Mouse (Mus musculus) thymus, adult 2 months (tissue): ENCODE results near the gene Rcan2.

Source experiments
- CTCF ChIP-seq: fragments of 200-500 bp; IDR thresholded peaks from 2 replicates; pipeline ENCODE4 v1.5.1; 2012; ENCODE audit warnings: mild to moderate bottlenecking, control low read depth, low read length, moderate library complexity, borderline replicate concordance; ENCODE audit not compliant: control insufficient read depth, poor library complexity, insufficient read depth; ENCODE audit errors: extremely low read depth
- POLR2A ChIP-seq: fragments of 200-500 bp; IDR thresholded peaks from 2 replicates; pipeline ENCODE4 v1.6.1; 2012; ENCODE audit warnings: mild to moderate bottlenecking, low read length, control low read depth, moderate library complexity; ENCODE audit not compliant: control insufficient read depth, poor library complexity, insufficient read depth; ENCODE audit errors: extremely low read depth

- no peak for TF ChIP-seq POLR2A
- TF ChIP-seq CTCF = no peak
Measured at GRCm38 (mm10) chr17:43788222-43788621, 12.9 kb upstream of the Rcan2 start.
